Mouse (Mus musculus) kidney, adult 11 months (tissue): Measurements from ENCODE around the gene Ciart.
"Not testable (repeated sequence)": the region's sequence is repeated elsewhere in the genome, so short reads cannot be mapped to it uniquely, and the experiment has no call there.

Source experiments
- DNase-seq: peaks from one replicate; pipeline ENCODE4 v3.0.0; 2022

The Ciart gene

DNA sequence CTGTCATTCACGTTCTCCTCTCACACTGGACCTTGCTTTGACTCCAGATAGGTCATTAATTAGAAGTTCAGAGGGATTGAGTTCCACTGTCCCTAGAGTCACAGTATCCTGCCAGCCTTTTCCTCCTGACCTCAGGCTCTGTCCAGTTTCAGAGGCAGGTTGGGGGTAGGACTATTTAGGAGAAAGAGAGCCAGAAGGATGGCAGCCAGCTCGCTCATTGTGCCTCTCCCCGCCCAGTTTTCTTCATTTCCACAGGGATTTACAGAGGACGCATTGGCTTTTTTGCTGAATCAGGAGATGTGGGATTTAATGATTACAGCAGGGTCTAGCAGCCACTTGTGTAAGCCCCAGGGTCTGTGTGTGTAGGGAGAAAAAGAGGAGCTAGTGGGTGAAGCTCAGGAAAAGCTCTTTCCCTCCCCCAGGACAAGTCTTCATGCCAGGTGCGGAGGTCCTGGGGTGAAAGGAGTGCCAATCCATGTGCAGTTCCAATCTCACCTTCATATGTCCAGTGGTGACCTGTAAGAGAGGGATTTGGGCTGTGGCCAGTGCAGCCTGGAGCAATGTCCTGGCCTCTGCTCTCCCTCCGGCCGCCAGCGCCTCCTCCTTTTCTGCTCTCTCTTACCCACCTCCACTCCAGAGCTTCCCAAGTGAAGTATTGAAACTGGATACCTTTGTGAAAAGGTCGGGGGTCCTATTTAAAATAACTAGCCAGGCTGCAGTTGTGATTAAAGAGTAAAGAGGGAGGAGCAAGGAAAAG lies 19.7 kb upstream of the Ciart start:
- peak; percentile 79 for DNase-seq

DNA sequence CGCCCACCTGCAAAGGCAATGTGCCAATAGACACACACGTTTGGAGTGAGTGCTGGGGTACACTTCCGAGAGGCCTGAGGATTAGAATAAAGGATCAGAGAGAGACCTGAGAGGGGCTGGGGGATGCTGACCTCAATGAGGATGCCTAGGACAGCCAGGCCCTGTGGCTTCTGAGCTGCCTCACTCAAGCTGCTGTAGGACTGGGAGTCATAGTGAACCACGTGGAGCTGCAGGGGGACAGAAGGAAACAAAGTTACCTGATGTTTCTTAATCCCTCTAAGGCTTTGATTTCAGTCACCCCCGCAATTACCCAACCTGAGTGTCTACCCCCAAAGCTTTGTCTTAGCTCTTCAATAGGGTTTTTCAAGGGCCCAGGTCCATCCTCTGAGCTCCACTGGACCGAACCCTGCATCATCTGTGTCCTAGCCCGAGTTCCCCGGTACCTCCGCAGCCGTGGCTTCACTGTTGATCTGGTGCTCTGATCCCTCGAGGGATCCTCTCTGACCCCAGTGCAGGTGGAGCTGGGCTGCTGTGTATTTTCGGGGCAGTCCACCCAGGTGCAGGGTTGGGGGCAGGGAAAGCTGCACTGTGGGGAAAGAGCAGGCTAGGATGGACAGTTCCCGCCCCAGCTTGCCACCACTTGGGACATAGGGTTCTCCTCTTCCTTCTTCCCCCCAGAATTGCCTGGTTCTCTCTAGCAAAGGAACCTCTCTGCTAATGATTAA lies 17.9 kb upstream of the Ciart start:
- no peak for DNase-seq

DNA sequence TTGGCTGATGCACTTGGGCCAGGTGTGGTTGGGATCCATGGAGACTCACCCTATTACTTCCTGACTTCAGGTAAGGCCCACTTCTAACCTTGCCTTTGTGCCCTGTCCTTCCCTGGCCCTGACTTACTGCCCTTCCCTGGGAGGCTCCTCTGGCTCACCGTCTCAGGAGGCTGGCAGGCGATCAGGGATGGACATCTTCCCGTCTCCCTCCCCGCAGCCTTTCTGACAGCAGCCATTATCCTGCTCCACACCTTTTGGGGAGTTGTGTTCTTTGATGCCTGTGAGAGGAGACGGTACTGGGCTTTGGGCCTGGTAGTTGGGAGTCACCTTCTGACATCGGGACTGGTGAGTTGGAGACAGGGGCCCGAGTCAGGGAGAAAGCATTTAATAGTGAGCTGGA lies 13.4 kb upstream of the Ciart start:
- not testable (repeated sequence) for DNase-seq

DNA sequence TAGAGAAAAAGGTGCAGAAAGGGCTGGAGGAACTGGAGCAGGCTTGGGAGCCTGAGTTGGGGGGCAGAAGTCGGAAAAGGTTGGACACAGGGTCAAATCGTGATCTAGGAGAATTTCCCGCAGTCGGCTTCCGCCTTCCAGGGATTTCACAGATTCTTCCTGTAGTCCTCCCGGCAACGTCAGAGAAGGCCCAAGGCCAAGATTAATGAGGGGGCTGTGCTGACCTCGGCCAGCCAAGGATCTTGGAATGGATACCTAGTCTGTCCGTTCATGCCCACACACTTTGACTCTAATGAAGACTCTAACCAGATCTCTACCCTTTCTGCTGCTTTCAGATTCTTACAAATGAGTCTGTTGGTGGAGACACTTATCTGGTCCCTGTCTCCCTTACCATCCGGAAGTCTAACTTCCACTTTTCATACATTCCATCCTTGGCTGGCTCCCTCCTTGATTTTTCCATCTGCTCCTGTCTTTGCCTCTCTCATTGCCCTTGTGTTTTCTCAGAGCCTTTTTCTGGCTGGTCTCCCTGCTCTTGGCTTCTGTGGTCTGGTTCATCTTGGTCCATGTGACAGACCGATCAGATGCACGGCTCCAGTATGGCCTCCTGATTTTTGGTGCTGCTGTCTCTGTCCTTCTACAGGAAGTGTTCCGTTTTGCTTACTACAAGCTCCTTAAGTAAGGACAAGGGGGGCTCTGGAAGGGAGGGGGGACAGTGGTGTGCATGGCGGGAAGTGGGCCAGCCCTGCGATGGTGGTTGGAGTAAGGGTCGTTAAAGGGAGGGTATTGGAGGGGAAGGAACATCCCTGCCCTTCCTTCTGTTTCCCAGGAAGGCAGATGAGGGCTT lies 12.5 kb upstream of the Ciart start:
- DNase-seq = peak; percentile 87

DNA sequence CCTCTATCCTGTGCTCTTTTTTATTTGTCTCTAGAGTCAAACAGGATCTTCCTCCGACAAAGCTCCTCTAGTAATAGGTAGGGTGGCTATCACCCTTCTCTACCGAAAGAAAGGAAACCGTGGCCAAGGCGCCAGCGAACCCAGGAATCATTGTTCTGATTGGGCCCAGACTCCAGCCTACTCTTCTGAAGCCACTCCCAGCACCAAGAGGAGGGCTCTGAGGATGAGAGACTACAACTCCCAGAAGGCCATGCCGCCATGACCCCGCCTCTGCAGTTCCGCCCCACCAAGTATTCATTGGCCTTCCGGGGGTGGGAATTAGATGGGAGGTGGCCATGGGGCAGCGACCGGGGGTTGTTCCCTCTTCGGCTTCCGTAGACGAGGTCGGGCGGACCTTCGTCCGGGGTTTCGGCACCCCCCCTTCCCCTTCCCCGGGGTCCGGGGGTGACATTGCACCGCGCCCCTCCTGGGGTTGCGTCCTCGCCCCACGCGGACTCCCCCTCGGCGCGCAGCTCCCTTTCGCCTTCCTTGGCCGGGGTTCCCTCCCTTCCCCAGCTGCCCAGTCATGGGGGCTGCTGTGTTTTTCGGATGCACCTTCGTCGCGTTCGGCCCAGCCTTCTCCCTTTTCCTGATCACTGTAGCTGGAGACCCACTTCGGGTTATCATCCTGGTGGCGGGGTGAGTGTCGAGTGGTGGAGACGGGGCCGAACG lies 11.7 kb upstream of the Ciart start, which contains the start of gene Aph1a:
Aph1a (plus strand) TSS at position 364 of the 711 bp plus-strand sequence.
- peak; percentile 98 for DNase-seq

DNA sequence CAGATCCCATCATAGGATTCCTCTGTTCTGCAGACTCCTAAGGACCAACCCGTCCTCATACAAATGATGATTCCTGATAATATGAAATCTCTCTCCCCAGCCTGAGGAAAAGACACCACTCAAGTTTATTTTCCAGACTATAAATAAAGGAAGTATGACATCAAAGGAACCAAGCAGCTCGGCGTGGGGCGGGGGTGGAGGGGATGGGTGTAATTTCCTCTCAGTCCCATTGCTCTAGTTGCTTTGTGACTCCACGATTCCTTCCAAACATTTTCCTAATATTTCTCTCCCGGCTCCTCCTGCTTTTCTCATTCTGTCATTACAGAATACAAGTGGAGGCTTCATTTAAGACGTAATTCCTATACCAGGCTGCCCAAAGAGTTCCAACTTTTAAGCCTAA lies 11.1 kb upstream of the Ciart start:
- no peak for DNase-seq

DNA sequence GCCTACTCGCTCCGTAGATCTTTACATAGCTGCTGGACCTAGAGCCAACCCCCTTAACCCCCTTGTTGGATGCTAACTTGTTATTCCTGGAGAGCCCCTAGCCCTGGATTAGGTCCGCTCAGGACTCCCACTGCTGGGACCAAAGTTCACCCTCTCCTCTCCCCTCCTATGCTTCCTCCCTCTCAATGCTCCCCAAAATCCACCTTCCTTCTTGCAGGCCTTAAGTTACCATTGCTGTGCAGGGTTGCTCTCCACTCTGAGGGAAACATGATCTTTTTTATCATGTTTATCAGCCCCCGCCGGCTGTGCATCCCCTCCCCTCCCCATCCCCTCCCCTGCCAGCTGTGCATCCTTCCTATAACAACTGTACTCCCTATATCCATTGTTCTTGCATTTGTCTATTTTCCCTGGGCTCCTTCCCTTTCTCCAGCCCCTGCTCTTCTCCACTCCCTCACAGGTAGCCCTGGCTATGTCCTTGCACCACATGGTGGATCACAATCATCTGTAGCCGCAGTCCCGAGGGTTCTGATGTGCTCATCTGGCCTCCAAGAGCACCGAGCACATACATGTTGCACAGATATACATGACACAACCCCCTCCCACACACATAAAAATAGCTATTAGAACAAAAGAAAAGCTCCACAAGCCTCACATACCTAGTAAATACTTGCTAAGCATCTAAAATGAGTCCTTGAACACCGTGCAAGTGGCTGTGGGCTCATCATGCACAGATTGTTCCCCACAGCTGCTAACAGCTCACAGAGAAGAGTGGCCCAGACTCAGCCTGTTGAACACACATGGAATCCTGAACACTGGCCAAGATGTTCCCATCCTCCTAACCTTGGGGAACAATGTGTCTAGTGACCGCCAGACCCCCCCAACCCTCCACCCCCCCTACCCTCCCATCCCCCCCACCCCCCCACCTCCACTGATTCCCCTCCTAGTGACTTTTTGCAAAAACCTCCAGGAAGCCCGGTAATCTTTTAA lies 10.3 kb upstream of the Ciart start:
- no peak for DNase-seq

DNA sequence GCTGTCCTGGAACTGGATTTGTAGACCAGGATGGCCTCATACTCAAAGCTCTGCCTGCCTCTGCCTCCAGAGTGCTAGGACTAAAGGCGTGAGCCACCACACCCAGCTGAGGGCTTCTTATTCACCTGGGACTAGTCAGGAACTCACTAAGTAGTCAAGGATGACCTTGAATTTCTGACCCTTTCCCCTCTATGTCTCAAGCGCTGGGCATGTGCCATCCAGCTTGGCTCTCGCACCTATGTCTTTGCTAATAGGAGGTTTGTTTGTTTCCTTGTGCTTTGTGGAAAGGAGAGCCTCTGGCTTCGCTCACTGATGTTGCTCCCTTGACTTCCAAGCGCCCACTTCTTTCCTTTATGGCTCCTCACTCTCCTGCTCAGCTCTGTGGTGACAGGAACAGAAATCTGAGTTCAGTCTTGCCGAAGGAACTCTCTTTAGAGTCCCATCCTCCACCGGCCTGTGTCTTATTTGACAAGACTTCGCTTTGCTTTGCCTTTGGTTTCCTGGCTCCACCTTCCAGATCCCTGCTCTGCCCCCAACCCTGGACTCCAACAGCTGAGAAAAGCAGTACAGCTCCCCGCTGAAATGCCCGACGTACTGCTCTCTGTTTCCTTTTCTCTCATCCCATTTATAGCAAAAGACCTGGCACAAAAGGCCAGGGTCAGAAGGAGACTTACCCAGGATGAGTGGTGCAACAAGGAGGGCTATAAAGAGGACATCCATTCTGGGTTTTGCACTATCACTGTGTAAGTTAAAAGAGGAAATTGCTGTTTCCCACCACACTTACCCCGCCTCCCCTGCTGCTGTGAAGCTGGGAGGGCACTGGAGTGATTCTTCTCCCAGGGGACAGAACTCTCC lies 9.4 kb upstream of the Ciart start, which contains the start of gene BC028528:
BC028528 (minus strand) TSS at position 795 of the 855 bp plus-strand sequence.
- DNase-seq = no peak

DNA sequence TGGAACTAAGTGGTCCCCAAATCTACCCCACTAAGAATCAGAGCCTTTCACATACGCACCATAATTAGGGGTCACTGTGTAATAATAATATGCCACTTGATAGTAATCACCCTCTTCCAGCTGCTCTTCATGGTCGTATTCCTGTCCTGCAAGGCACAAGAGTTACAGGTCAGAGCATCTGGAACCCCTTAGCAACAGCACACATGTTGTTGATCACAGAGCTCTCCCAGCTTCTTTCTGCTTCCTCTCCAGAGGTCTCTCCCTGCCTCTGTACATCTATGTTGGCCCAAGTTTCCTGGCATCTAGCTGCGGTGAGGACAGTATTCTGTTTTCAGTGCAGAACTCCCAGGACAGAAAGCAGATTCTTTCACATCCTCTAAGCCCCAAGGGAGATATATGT lies 7.6 kb upstream of the Ciart start:
- no peak for DNase-seq

DNA sequence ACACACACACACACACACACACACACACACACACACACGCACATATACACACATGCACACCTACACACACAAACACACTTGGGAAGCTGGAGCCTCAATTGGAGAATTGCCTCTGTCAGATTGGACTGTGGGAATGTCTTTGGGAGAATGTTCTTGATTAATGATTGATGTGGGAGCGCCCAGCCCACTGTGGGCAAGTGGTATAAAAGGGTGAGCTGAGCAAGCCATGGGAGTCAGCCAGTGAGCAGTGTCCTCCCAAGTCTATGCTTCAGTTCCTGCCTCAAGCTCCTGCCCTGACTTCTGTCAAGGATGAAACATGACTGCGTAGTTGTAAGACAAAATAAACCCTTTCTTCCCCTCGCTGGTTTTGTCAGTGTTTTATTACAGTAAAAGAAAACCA lies 5.5 kb upstream of the Ciart start:
- peak; percentile 72 for DNase-seq

DNA sequence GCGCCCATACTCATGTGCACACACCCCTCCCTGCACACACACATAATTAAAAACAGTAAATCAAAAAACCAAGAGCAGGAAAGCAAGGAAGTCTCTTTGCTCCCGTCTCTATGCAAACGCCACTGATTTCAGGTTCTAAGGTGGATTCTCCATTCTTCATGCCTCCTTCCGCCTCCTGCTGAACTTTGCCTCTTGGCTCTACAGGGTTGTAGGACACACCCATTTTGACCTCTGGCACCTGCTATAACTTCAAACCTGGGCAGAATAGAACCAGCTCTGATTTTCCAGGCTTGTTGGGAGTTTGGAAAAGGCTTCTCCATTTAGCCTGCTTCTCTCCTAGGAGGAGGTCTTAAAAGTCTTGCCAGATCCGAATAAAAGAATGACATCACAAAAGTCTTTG lies 2.3 kb upstream of the Ciart start:
- DNase-seq = peak; percentile 64

DNA sequence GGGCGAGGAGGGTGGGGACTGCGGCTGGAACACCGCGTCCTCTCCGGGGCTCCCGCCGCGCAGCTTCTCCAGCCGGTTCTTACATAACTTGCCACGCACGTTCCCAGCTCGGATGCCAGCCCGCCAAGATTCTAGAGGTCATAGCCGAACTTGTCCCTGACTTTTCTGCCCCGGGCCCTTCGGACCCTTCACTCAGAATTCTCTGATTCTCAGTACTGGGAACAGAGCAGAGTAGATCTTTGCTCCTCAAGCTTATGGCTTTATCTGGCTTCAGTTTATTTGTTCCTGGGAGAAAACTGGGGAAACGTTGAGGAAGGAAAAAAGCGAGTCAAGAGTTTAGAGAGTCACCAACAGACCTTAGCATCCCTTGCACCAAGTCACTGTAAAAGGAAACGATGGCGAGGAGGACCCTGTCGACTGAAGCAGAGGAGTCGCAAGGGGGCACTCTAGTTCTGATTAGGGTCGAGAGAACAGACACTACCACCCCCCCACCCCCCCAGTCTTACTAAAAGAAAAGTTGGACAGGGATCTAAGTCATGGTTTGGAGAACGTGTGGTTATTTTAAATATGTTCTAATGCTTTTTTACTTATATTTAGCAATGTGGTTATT lies 870 bp upstream of the Ciart start:
- peak; percentile 81 for DNase-seq

DNA sequence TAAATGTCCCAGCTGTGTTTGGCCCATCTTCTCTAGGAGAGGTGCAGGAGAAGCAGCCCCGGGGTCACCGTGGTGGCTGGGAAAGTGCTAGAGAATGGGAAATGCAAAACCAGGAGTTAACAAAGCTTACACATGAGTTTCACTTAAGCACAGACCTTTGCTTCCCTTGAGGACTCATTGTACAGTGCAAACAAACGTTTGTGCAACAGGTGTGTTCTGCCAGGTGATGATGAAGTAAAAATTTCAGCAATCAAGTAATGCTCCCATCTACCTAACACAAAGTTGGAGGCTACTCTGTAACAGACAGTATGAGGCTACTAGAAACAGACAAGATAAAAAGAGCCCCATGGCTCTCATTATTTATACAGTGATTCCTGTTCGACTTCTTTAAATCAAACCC lies 3.0 kb downstream of the Ciart start:
- DNase-seq = no peak

DNA sequence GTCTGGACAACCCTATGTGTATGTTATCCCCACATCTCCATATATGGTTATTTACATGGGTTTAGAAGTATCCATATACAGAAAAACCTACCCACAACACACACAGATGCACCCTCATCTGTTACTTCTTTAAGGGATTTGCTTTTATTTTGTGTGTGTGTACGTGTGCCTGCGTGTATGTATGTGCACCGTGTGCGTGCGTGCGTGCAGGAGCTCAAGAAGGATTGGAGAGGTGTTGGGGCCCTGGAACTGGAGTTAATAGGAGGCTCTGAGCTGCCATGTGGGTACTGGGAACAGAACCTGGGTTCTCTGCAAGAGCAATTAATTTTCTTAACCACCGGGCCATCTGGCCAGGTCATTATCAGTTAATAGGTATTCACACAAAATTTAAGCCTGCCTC lies 10.0 kb downstream of the Ciart start:
- DNase-seq = no peak

DNA sequence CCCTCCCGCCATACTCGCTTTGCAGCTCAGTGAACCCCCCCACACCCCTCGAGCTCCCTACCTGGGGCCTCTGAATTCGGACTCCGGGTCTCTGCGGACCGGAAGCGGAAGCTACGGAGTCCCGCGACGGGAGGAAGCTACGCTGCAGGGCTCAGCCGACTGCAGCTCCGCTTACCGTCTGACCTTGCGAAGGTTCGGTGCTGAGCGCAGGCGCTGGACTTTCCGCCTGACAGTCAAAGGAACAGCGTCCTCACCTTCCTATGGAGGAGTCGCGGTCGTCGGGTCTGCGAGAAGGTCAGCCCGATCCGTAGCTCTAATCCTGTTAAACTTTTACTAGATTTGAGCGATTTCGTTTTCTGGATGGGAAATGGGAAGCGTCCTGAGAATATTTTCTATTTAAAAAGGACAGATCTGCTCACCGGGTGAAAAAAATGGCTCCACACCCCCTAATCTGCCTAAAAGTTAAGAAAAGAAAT lies 10.6 kb downstream of the Ciart start, which contains the start of gene Mrps21:
Mrps21 (minus strand) TSS at position 128 of the 476 bp plus-strand sequence.
- DNase-seq = peak; percentile 94

DNA sequence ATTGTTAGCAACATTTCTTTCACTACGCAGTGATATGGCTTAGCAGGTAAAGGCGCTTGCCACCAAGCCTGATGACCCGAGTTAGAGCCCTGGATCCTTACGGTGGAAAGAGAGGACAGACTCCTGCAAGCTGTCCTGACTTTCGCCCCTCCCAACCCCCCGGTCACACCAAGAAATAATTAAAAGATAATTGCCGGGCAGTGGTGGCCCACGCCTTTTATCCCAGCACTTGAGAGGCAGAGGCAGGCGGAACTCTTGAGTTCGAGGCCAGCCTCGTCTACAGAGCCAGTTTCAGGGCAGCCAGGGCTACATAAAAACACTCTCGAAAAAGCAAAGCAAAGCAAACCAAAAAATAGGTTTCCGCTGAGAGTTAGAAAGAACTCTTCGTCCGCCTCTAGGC lies 11.1 kb downstream of the Ciart start:
- no peak for DNase-seq

DNA sequence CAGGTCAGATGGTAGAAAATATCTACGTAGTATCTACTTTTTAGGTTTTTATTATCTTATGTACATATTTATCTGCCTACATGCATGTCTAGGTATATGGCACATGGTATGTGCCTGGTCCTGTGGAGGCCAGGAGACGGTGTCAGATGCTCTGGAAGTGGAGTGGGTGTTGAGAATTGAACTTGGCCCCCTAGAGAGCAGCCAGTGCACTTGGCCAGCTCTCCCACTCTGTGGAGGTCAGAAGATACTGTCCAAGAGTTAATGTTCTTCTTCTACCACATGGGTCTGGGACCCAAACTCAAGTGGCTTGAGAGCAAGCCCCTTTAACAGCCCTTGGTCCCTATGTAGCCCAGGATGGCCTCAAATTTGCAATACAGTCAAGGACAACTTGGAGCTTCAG lies 14.6 kb downstream of the Ciart start:
- peak; percentile 40 for DNase-seq

DNA sequence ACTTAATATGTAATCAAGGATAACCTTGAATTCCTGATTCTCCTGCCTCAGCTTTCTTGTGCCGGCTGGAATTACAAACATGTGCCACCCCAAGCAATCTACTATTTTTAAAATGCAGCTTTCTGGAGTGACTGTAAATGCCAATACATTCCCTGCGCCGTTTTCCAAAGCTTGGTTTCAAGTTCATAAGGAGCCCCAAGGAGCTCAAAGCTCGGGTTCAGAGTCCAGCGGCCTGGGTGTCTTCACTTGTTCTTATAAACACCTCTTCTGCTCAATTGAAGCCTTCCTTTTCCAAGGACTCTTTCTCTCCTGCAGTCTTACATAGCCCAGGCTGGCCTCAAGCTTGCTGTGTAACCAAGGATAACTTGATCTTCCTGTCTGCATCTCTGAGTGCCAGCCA lies 16.0 kb downstream of the Ciart start:
- DNase-seq = peak; percentile 74

DNA sequence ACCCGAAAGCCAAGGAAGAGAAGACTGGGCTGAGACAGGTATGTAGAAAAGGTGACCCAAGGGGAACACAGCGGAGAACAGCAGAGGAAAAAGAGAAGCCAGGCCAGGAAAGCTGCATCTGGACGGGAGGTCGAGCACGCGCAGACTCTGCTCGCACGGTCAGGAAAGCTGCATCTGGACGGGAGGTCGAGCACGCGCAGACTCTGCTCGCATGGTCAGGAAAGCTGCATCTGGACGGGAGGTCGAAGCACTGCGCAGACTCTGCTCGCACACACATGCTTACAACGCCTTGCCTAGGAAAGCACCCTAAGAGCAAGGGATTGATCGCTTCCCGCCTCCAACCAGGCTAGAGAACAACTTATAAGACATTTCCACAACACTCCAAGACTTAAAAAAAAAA lies 16.5 kb downstream of the Ciart start:
- DNase-seq = no peak

DNA sequence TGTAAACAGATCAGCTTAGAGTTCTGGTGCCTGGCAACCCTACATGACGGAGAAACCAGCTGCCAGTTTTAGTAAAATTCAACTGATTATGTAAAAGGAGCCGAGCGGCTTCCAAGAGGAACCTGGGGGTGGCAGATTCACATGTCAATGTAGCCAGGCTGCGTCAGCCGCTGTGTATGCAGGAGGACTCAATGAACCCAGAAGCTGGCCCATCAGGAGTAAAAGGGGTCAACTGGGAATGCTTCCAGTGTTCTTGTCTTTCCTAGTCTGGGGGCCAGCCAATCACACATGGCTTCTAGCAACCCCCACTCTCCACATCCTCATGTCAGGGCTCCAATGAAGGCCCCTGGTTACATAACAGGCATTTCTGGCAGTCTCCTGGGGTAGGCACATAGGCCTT lies 17.0 kb downstream of the Ciart start:
- peak; percentile 92 for DNase-seq
